Mouse (Mus musculus) olfactory bulb, adult 2 months (tissue): ENCODE measurements around the gene Trappc5. TPM values are rescaled to one million over a fixed set of nuclear protein-coding genes. Genes with fewer than 3 reads are reported as not detected.

Source experiments
- H3K27ac ChIP-seq: fragments of 200-500 bp; 2 replicates; pipeline ENCODE4 v1.5.1; 2012; ENCODE audit warnings: low read depth, low read length; ENCODE audit not compliant: insufficient read depth
- H3K4me1 ChIP-seq: fragments of 200-500 bp; 2 replicates; pipeline ENCODE4 v1.6.1; 2012; ENCODE audit warnings: low read length; ENCODE audit not compliant: control insufficient read depth, insufficient read depth
- H3K4me3 ChIP-seq: fragments of 200-500 bp; 2 replicates; pipeline ENCODE4 v1.5.1; 2012; ENCODE audit warnings: mild to moderate bottlenecking, low read depth, low read length, moderate library complexity; ENCODE audit not compliant: insufficient read depth
- CTCF ChIP-seq: fragments of 200-500 bp; IDR thresholded peaks from 2 replicates; pipeline ENCODE4 v1.5.1; 2012; ENCODE audit warnings: low read depth, mild to moderate bottlenecking, low read length, moderate library complexity; ENCODE audit not compliant: insufficient read depth
- POLR2A ChIP-seq: fragments of 200-500 bp; IDR thresholded peaks from 2 replicates; pipeline ENCODE4 v1.6.1; 2012; ENCODE audit warnings: mild to moderate bottlenecking, low read depth, low read length, moderate library complexity; ENCODE audit not compliant: insufficient read depth
- WGBS: fragments of 180-500 bp; shearing (Covaris S2); methylation state at CpG from one replicate; pipeline ENCODE4 v1.1.7; 2018; 5-methylcytosine and 5-hydroxymethylcytosine counted together
- polyA plus RNA-seq: library from polyadenylated mRNA; stranded (reverse); fragments of >200 nt; gene quantifications from 2 replicates; pipeline ENCODE4 v1.2.4, GENCODE M21; 2012; ENCODE audit warnings: low replicate concordance; ENCODE audit not compliant: missing spikeins, insufficient read depth, insufficient read length

Gene Trappc5
- polyA plus RNA-seq, 1 experiment = not detected

DNA sequence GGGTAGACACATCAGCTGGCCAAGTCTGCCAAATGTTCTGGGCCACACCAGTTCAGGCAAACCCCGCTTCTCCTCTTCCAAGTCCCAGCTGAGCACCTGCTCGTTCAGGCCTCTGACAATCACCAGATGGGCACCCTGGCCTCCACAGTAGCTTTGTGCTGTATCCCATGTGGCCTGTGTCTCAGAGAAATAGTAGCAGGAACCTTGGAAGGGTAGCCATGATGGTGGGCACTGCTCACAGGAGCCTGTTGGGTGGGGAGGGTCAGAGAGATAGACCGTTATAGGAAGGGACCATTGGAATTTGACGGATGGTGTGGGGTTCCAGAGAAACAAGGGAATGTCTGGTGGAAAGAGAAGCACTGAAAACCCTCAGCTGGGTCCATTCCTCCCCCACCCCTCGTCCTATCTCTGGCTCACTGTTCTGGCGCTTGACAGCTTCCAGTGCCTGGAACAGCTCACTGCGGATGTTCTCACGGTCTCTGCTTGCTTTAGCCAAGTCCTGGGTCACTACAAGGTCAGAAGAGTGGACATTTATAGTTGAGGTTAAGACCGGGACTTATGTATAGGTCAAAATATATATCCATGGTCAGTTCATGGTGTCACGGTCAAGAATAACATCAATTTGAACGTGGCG is 41.3 kb downstream of the Trappc5 start:
- H3K4me1 ChIP-seq = peaks cover 2% of the 10 kb centered on the region; the same call in 1 of the 2 replicates
- TF ChIP-seq POLR2A (no peak), CTCF (no peak)
- no peak overlapping the region for H3K27ac ChIP-seq
- 86% methylated on average over 12 of the region's 12 CpGs for WGBS
- no peak overlapping the region for H3K4me3 ChIP-seq

DNA sequence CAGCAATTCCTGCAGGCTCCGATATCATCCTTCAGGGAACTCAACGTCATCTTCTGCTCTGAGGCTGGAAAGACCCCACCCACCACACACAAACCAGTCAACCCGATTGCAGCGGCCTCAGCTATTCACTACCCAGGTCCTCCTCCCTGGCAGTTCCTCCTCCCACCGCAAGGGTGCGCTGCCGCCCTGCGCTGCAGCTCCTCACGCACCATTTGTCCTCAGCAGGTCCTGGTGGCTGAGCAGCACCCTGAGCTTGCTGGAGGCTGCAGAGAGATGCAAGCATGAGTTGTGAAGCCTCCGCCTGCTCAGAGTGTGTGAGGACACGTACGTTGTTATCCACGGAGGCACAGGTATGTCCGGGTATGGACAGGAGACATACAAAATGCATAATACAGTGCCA is 42.5 kb downstream of the Trappc5 start:
- H3K4me3 ChIP-seq = no peak overlapping the region
- peaks cover 2% of the 10 kb centered on the region; the same call in 1 of the 2 replicates for H3K4me1 ChIP-seq
- 17% methylated on average over 14 of the region's 14 CpGs for WGBS
- TF ChIP-seq CTCF (peak; percentile 69), POLR2A (no peak)
- no peak overlapping the region for H3K27ac ChIP-seq

DNA sequence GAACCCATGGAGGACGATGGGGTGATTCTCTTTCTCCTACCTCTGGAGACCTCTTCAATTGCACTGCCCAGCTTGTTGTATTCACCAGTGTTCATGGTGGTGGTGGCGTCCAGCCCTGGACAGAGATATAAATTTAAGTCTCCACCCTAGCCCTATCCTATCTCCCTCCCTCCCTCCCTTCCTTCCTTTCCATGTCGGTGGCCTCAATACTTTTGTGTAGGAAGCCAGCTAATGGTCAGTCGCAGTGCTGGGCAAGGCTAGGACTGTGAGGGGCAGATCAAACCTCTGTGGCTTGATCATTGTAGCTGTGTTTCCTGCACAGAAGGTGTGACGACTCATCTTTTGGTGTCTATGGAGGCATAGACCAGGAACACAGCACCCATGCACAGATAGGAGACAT is 44.5 kb downstream of the Trappc5 start, which contains the start of gene Clec4g:
Gene Clec4g, minus strand, starts transcription at position 101 of the 400 bp plus-strand sequence.
- TF ChIP-seq POLR2A = no peak
- TF ChIP-seq CTCF = no peak
- Histone ChIP-seq H3K4me3 (no peak within 1 kb of the TSS), H3K27ac (no peak within 1 kb of the TSS), H3K4me1 (peaks cover 2% of the 10 kb centered on the region; the same call in 1 of the 2 replicates)
- 67% methylated on average over 5 of the region's 5 CpGs for WGBS

DNA sequence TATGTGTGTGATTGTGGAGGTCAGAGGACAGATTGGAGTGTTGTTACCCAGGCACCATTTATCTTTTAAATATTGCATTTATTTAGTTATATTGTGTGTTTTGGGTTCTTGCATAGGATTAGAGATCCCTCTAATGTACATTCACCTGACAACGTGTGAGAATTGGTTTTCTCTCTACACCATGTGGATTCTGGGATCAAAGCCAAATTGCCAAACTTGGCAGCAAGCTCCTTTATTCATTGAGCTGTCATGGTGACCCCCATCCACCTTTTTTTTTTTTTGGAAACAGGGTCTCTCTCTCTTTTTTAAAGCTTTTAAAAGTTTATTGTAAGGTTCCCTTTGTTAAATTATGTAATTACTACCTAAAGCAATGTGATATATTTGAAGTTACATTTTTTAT is 44.9 kb downstream of the Trappc5 start:
- H3K27ac ChIP-seq = no peak overlapping the region
- peaks cover 2% of the 10 kb centered on the region; the same call in 1 of the 2 replicates for H3K4me1 ChIP-seq
- no peak overlapping the region for H3K4me3 ChIP-seq
- TF ChIP-seq CTCF = no peak
- no peak for TF ChIP-seq POLR2A
- 5% methylated on average over 1 of the region's 1 CpGs for WGBS

Other genes starting within 250 kb of the Trappc5 start
- gene Pex11g, start 208.6 kb upstream of the Trappc5 start, polyA plus RNA-seq = not detected in 2 replicates
- gene Tex45, start 205.4 kb upstream of the Trappc5 start, polyA plus RNA-seq = not detected in 2 replicates
- not detected in 2 replicates for gene Zfp358, start 183.2 kb upstream of the Trappc5 start, polyA plus RNA-seq
- gene Mcoln1, start 175.8 kb upstream of the Trappc5 start, polyA plus RNA-seq = 296 TPM in 1 of 2 replicates, not detected in the other
- not detected in 2 replicates for gene Pnpla6, start 160.9 kb upstream of the Trappc5 start, polyA plus RNA-seq
- not detected in 2 replicates for gene C330021F23Rik, start 108.3 kb upstream of the Trappc5 start, polyA plus RNA-seq
- gene Camsap3, start 89.0 kb upstream of the Trappc5 start, polyA plus RNA-seq = not detected in 2 replicates
- gene Xab2, start 55.0 kb upstream of the Trappc5 start, polyA plus RNA-seq = not detected in 2 replicates
- not detected in 2 replicates for gene Pet100, start 54.8 kb upstream of the Trappc5 start, polyA plus RNA-seq
- not detected in 2 replicates for gene Pcp2, start 50.8 kb upstream of the Trappc5 start, polyA plus RNA-seq
- not detected in 2 replicates for gene Stxbp2, start 45.3 kb upstream of the Trappc5 start, polyA plus RNA-seq
- not detected in 2 replicates for gene Retn, start 20.5 kb upstream of the Trappc5 start, polyA plus RNA-seq
- gene Mcemp1, start 10.5 kb upstream of the Trappc5 start, polyA plus RNA-seq = not detected in 2 replicates
- gene Fcor, start 3.9 kb upstream of the Trappc5 start, polyA plus RNA-seq = not detected in 2 replicates
- not detected in 2 replicates for gene Fcer2a, start 17.9 kb downstream of the Trappc5 start, polyA plus RNA-seq
- gene Clec4g, start 44.4 kb downstream of the Trappc5 start, polyA plus RNA-seq = not detected in 2 replicates
- gene Cd209a, start 72.7 kb downstream of the Trappc5 start, polyA plus RNA-seq = not detected in 2 replicates
- not detected in 2 replicates for gene Cd209e, start 178.0 kb downstream of the Trappc5 start, polyA plus RNA-seq
- gene Cd209d, start 202.3 kb downstream of the Trappc5 start, polyA plus RNA-seq = not detected in 2 replicates